Mouse (Mus musculus): Measurements from ENCODE around the gene Cdk18.

- TF ChIP-seq CTCF (IDR thresholded peaks at IDR 0.05; ENCODE audit: low read depth) (no peak), EP300 (IDR thresholded peaks at IDR 0.05; ENCODE audit: low read depth) (no peak)
Observed at GRCm38 (mm10) chr1:132099016-132099415, 40.5 kb downstream of the Cdk18 start.

Measured in heart, postnatal 0 days (tissue).